Mouse (Mus musculus) neural tube, embryonic 15.5 days (tissue): ENCODE data around the gene Gm20388. TPM values are rescaled to one million over a fixed set of nuclear protein-coding genes. Genes with fewer than 3 reads are reported as not detected.

Experiments used
- ATAC-seq: fragments of 200-750 bp; cut with Nextera tagmentation; 2 replicates; pipeline ENCODE4 v1.8.0; 2017; ENCODE audit warnings: mild to moderate bottlenecking, moderate TSS enrichment, moderate library complexity; ENCODE audit not compliant: low FRiP score
- H3K27ac ChIP-seq: fragments of 300-500 bp; sonication (generic); replicated peaks from 2 replicates; pipeline ENCODE4 v1.5.1; 2015; ENCODE audit warnings: mild to moderate bottlenecking, inconsistent platforms
- H3K27me3 ChIP-seq: fragments of 300-500 bp; sonication (generic); replicated peaks from 2 replicates; pipeline ENCODE4 v1.6.1; 2015; ENCODE audit warnings: inconsistent platforms
- H3K36me3 ChIP-seq: fragments of 300-500 bp; sonication (generic); 2 replicates; pipeline ENCODE4 v1.6.1; 2015; ENCODE audit warnings: inconsistent platforms
- H3K4me1 ChIP-seq: fragments of 300-500 bp; sonication (generic); 2 replicates; pipeline ENCODE4 v1.6.1; 2015; ENCODE audit warnings: inconsistent platforms
- H3K4me2 ChIP-seq: fragments of 300-500 bp; sonication (generic); 2 replicates; pipeline ENCODE4 v1.6.1; 2015; ENCODE audit warnings: inconsistent platforms, mild to moderate bottlenecking, moderate library complexity
- H3K4me3 ChIP-seq: fragments of 300-500 bp; sonication (generic); replicated peaks from 2 replicates; pipeline ENCODE4 v1.5.1; 2015; ENCODE audit warnings: mild to moderate bottlenecking, inconsistent platforms
- H3K9ac ChIP-seq: fragments of 300-500 bp; sonication (generic); replicated peaks from 2 replicates; pipeline ENCODE4 v1.6.1; 2015; ENCODE audit warnings: mild to moderate bottlenecking, inconsistent platforms
- H3K9me3 ChIP-seq: fragments of 300-500 bp; sonication (generic); replicated peaks from 2 replicates; pipeline ENCODE4 v1.6.1; 2016; ENCODE audit warnings: inconsistent platforms
- WGBS: fragments of 180-500 bp; shearing (Covaris S2); methylation state at CpG from one replicate; pipeline ENCODE4 v1.1.7; 2015; ENCODE audit warnings: mixed read lengths; 5-methylcytosine and 5-hydroxymethylcytosine counted together
- polyA plus RNA-seq: library from polyadenylated mRNA; unstranded; fragments of >200 nt; fragmentation: Nextera tagmentation; extraction: Ambion mirVana; gene quantifications from 2 replicates; pipeline ENCODE4 v1.2.1, GENCODE M21; 2015

Gene Gm20388
- polyA plus RNA-seq, 1 experiment from 2014 or later: not detected

GRCm38 (mm10) chr8:121889810-121890785, 1979.5 kb downstream of the Gm20388 start:
- Histone ChIP-seq H3K4me2 (no peak overlapping the region), H3K27me3 (no peaks in the 10 kb centered on the region), H3K27ac (no peak overlapping the region), H3K9ac (no peak overlapping the region), H3K4me3 (no peak overlapping the region), H3K9me3 (no peaks in the 10 kb centered on the region), H3K4me1 (no peaks in the 10 kb centered on the region), H3K36me3 (peaks cover 28% of the 10 kb centered on the region)
- no peak for ATAC-seq
- 87% methylated on average over 15 of the region's 15 CpGs for WGBS

DNA sequence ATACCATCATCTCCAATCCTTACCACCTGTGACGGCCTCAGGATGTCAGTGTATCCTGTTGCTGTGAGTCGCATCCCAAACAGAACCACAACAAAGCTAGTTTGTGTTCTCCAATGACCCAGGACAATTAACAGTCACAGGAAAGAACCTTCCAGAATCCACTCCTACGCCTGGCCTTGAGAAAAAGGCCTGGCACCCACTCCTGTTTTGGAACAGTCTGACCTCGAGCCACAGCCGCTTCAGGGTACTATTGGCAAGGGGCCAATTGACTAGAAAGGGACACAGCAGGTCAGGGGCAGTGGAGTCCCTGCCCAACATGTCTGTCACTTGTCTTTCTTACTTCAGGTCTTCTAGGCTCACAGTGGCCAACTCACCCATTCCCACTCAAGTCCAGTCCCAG, 1982.2 kb downstream of the Gm20388 start:
- Histone ChIP-seq H3K4me3 (no peak overlapping the region), H3K4me2 (no peak overlapping the region), H3K36me3 (peaks cover 5% of the 10 kb centered on the region), H3K9me3 (no peaks in the 10 kb centered on the region), H3K27me3 (no peaks in the 10 kb centered on the region), H3K4me1 (peaks cover 17% of the 10 kb centered on the region), H3K27ac (no peak overlapping the region), H3K9ac (no peak overlapping the region)
- no peak for ATAC-seq
- 83% methylated on average over 5 of the region's 5 CpGs for WGBS

GRCm38 (mm10) chr8:121895910-121896309, 1985.3 kb downstream of the Gm20388 start:
- WGBS: 72% methylated on average over 7 of the region's 7 CpGs
- H3K4me1 ChIP-seq: peaks cover 33% of the 10 kb centered on the region
- ATAC-seq: no peak
- no peaks in the 10 kb centered on the region for H3K27me3 ChIP-seq
- H3K27ac ChIP-seq: no peak overlapping the region
- no peak overlapping the region for H3K4me3 ChIP-seq
- no peak overlapping the region for H3K4me2 ChIP-seq
- H3K9me3 ChIP-seq: no peaks in the 10 kb centered on the region
- H3K9ac ChIP-seq: no peak overlapping the region
- peaks cover 3% of the 10 kb centered on the region; the same call in 1 of the 2 replicates for H3K36me3 ChIP-seq

GRCm38 (mm10) chr8:121896476-121897145, 1986.0 kb downstream of the Gm20388 start:
- 29% methylated on average over 12 of the region's 12 CpGs for WGBS
- no peak overlapping the region for H3K9ac ChIP-seq
- H3K4me1 ChIP-seq: peaks cover 33% of the 10 kb centered on the region
- H3K27ac ChIP-seq: no peak overlapping the region
- no peaks in the 10 kb centered on the region for H3K27me3 ChIP-seq
- ATAC-seq: no peak
- peaks cover 3% of the 10 kb centered on the region; the same call in 1 of the 2 replicates for H3K36me3 ChIP-seq
- H3K4me3 ChIP-seq: no peak overlapping the region
- H3K9me3 ChIP-seq: no peaks in the 10 kb centered on the region
- H3K4me2 ChIP-seq: peak overlapping the region; percentile 9; the same call in 1 of the 2 replicates

GRCm38 (mm10) chr8:121897205-121897604, 1986.6 kb downstream of the Gm20388 start:
- peak overlapping the region; percentile 9; the same call in 1 of the 2 replicates for H3K4me2 ChIP-seq
- peaks cover 38% of the 10 kb centered on the region for H3K4me1 ChIP-seq
- peaks cover 3% of the 10 kb centered on the region; the same call in 1 of the 2 replicates for H3K36me3 ChIP-seq
- 0 out of 2 replicates have a peak overlapping the region, but pooled peaks have one; percentile 2 for H3K9ac ChIP-seq
- no peak overlapping the region for H3K4me3 ChIP-seq
- no peak overlapping the region for H3K27ac ChIP-seq
- WGBS: 82% methylated on average over 9 of the region's 9 CpGs
- no peak for ATAC-seq
- no peaks in the 10 kb centered on the region for H3K27me3 ChIP-seq
- no peaks in the 10 kb centered on the region for H3K9me3 ChIP-seq

GRCm38 (mm10) chr8:121897871-121898381, 1987.3 kb downstream of the Gm20388 start:
- WGBS: 7% methylated on average over 7 of the region's 7 CpGs
- no peak overlapping the region for H3K4me3 ChIP-seq
- peak overlapping the region; percentile 31 for H3K4me2 ChIP-seq
- H3K9ac ChIP-seq: peak overlapping the region; percentile 2; the same call in 1 of the 2 replicates
- H3K4me1 ChIP-seq: peaks cover 40% of the 10 kb centered on the region
- no peaks in the 10 kb centered on the region for H3K27me3 ChIP-seq
- H3K36me3 ChIP-seq: peaks cover 3% of the 10 kb centered on the region; the same call in 1 of the 2 replicates
- no peaks in the 10 kb centered on the region for H3K9me3 ChIP-seq
- peak overlapping the region; percentile 48 for H3K27ac ChIP-seq
- peak; percentile 32; the same call in 1 of the 2 replicates for ATAC-seq

DNA sequence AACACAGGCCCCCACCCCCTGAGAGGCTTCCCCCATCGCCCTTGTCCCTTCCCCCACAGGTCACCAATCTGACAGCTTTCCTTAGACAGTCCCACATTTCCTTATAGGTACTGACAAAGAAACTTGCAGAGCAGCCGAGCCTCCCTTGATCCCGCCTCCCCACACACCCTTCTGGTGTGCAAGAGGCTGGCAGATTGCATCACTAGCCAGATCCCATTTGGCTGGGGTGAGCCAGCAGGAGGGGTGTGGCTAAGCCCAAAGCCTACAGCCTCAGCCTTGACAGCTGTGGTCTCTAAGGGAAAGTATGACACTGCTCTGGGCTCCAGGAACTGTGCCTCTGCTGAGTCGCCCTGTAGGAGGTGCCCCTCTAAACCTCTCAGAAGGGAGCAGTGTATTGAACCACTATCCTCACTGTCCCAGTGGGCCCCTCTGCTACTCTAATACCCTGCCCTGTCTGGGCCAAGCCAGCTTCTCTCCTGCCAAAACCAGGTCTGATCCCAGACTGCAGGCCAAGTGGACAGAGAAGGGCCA, 1987.8 kb downstream of the Gm20388 start:
- Histone ChIP-seq H3K4me3 (no peak overlapping the region), H3K9ac (0 out of 2 replicates have a peak overlapping the region, but pooled peaks have one; percentile 2), H3K4me1 (peaks cover 40% of the 10 kb centered on the region), H3K4me2 (peak overlapping the region; percentile 31), H3K27ac (peak overlapping the region; percentile 48), H3K36me3 (peaks cover 3% of the 10 kb centered on the region; the same call in 1 of the 2 replicates), H3K9me3 (no peaks in the 10 kb centered on the region), H3K27me3 (no peaks in the 10 kb centered on the region)
- ATAC-seq: peak; percentile 51; the same call in 1 of the 2 replicates
- 10% methylated on average over 4 of the region's 4 CpGs for WGBS

DNA sequence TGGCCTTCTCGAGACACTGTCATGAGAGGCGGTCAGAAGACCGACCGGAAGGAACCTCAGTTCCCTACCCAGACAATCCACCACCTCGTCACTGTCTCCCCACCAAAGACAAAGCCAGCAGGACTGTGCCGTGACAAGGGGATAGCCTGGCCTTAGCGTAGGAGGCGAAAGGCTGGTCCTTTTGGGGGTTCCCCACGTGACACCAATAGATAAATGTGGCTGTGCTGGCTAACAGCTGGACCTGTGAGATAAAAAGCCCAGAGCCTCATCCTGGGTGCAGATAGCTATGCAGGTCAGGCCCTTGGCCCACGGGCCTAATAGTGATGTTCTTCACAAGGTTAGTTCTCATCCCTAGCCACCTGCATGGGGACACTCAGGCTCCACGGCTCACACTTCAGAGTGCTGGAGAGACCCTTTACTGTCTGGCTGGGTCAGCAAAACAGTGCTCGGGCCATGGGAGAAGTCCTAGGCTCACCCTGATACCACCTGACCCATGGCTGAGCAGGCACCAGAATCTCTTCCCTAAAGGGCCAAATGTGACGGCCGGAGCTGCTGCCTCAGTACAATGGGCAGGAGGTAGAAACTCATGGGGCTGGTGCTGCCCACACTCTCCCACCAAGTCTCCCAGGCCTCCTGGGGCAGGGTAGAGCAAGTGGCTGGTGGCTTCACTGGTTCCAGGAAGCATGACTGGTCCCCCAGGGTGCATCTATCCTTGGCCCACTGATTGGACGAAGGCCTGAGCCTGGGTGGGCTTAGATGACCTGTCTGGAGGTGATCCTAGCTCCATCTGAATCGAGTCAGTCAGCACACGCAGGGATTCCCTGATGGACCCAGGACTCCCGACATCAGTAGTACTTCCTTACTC, 1988.8 kb downstream of the Gm20388 start:
- ATAC-seq: no peak
- no peaks in the 10 kb centered on the region for H3K27me3 ChIP-seq
- H3K9ac ChIP-seq: no peak overlapping the region
- no peak overlapping the region for H3K4me3 ChIP-seq
- peaks cover 45% of the 10 kb centered on the region for H3K4me1 ChIP-seq
- peaks cover 3% of the 10 kb centered on the region; the same call in 1 of the 2 replicates for H3K36me3 ChIP-seq
- H3K27ac ChIP-seq: peak overlapping the region; percentile 48; the same call in 1 of the 2 replicates
- 66% methylated on average over 18 of the region's 18 CpGs for WGBS
- H3K4me2 ChIP-seq: peak overlapping the region; percentile 31
- no peaks in the 10 kb centered on the region for H3K9me3 ChIP-seq

DNA sequence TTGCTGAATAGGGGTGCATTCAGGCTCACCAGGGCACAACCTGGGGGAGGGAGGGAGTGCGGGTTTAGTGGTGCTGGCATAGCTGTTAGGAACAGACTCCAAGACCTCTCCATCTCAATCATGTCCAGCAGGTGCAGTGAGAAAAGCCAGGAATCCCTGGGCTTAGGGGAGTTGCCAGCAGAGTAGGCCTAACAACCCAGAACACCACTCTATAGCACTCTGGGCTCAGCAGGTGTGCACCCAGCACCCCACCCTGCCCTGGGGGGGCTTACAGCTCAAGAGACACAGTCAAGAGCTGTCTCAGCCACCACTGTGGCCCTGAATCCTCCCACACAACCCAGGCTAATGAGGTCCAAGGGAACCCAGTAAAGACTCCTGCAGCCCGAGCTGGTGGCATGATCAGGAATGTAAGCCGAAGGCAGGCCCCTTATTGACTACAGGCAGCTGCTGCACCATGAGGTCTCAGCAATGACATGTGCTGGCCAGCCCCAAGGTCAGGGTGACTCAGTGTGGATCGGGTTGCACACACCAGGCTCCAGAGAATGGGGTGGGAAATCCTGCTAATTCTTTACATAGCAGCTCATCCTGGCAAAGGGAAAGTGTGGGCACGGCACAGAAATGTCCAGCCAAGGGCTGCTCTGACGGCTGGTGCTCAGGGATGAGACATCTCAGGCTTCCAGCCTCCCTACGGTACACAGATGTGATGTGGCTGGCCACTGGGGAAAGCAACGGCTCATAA, 1991.0 kb downstream of the Gm20388 start:
- Histone ChIP-seq H3K4me2 (peak overlapping the region; percentile 25), H3K27me3 (no peaks in the 10 kb centered on the region), H3K9ac (peak overlapping the region; percentile 14; the same call in 1 of the 2 replicates), H3K27ac (no peak overlapping the region), H3K4me1 (peaks cover 62% of the 10 kb centered on the region), H3K9me3 (no peaks in the 10 kb centered on the region), H3K36me3 (no peaks in the 10 kb centered on the region), H3K4me3 (no peak overlapping the region)
- no peak for ATAC-seq
- 51% methylated on average over 8 of the region's 8 CpGs for WGBS

DNA sequence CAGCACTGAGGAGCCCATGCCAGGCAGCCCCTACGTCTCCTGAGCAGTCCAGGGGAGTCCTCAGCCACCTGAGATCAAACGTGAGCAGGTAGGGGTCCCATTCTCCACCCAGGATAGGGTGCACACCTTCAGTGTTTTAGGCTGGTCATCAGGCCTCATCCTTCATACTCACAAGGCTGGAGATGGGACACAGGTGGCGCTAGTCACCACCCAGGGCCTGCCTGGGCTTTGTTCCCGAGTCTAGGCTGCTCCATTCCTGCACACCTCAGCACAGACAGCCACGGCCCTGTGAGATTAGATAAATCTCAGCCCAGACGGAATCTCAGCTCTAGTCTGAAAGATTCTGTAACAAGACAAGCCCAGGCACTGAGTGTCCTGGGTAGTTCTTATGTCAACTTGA, 1993.3 kb downstream of the Gm20388 start:
- H3K9ac ChIP-seq: no peak overlapping the region
- H3K27me3 ChIP-seq: 0 out of 2 replicates have a peak, but pooled peaks cover 5% of the 10 kb centered on the region
- H3K4me3 ChIP-seq: peak overlapping the region; percentile 85
- no peaks in the 10 kb centered on the region for H3K9me3 ChIP-seq
- peaks cover 50% of the 10 kb centered on the region for H3K4me1 ChIP-seq
- H3K27ac ChIP-seq: no peak overlapping the region
- 66% methylated on average over 6 of the region's 6 CpGs for WGBS
- ATAC-seq: no peak
- 0 out of 2 replicates have a peak overlapping the region, but pooled peaks have one; percentile 98 for H3K4me2 ChIP-seq
- no peaks in the 10 kb centered on the region for H3K36me3 ChIP-seq
